Mouse (Mus musculus) heart, embryonic 16.5 days (tissue): Measurements from ENCODE around the gene Cfap45. TPM values are rescaled to one million over a fixed set of nuclear protein-coding genes. Genes with fewer than 3 reads are reported as not detected.

Source experiments
- ATAC-seq: fragments of 200-750 bp; cut with Nextera tagmentation; replicated peaks from 2 replicates; pipeline ENCODE4 v1.8.0; 2017; ENCODE audit warnings: moderate number of reproducible peaks; ENCODE audit not compliant: insufficient read depth, low FRiP score; ENCODE audit errors: extremely low read depth
- H3K27ac ChIP-seq: fragments of 300-500 bp; sonication (generic); 2 replicates; pipeline ENCODE4 v1.5.1; 2014; ENCODE audit warnings: mild to moderate bottlenecking, low read length, control low read depth, moderate library complexity
- H3K27me3 ChIP-seq: fragments of 300-500 bp; sonication (generic); 2 replicates; pipeline ENCODE4 v1.6.1; 2014; ENCODE audit warnings: low read length, mixed read lengths; ENCODE audit not compliant: control insufficient read depth, insufficient read depth
- H3K36me3 ChIP-seq: fragments of 300-500 bp; sonication (generic); 2 replicates; pipeline ENCODE4 v1.6.1; 2014; ENCODE audit not compliant: control insufficient read depth, insufficient read depth
- H3K4me1 ChIP-seq: fragments of 300-500 bp; sonication (generic); 2 replicates; pipeline ENCODE4 v1.6.1; 2014; ENCODE audit warnings: low read length, mixed read lengths; ENCODE audit not compliant: control insufficient read depth, insufficient read depth
- H3K4me2 ChIP-seq: fragments of 300-500 bp; sonication (generic); 2 replicates; pipeline ENCODE4 v1.6.1; 2014; ENCODE audit warnings: low read depth, mild to moderate bottlenecking, control low read depth, low read length
- H3K4me3 ChIP-seq: fragments of 300-500 bp; sonication (generic); 2 replicates; pipeline ENCODE4 v1.5.1; 2014; ENCODE audit warnings: mild to moderate bottlenecking, control low read depth, low read length
- H3K9ac ChIP-seq: fragments of 300-500 bp; sonication (generic); 2 replicates; pipeline ENCODE4 v1.6.1; 2014; ENCODE audit warnings: low read length, control low read depth
- H3K9me3 ChIP-seq: fragments of 300-500 bp; sonication (generic); replicated peaks from 2 replicates; pipeline ENCODE4 v1.6.1; 2016; ENCODE audit warnings: low read length; ENCODE audit not compliant: control insufficient read depth
- WGBS: fragments of 180-500 bp; shearing (Covaris S2); extraction: QIAGEN DNeasy Blood & Tissue Kit; methylation state at CpG from one replicate; pipeline ENCODE4 v1.1.7; 2014; 5-methylcytosine and 5-hydroxymethylcytosine counted together
- polyA plus RNA-seq: library from polyadenylated mRNA; unstranded; fragments of >200 nt; fragmentation: Nextera tagmentation; extraction: Ambion mirVana; gene quantifications from 2 replicates; pipeline ENCODE4 v1.2.1, GENCODE M21; 2015

Cfap45 gene
- polyA plus RNA-seq, 1 experiment from 2014 or later, result 3.2 TPM

GRCm38 (mm10) chr1:172501371-172502144, 19.0 kb upstream of the Cfap45 start:
- H3K4me2 ChIP-seq, result peak overlapping the region; percentile 67
- ATAC-seq, result peak; percentile 38
- H3K4me3 ChIP-seq, result peak overlapping the region; percentile 65
- 23% methylated on average over 13 of the region's 13 CpGs for WGBS
- peaks cover 37% of the 10 kb centered on the region for H3K4me1 ChIP-seq
- no peaks in the 10 kb centered on the region for H3K27me3 ChIP-seq
- no peaks in the 10 kb centered on the region for H3K9me3 ChIP-seq
- H3K27ac ChIP-seq, result peak overlapping the region; percentile 69
- peak overlapping the region; percentile 74 for H3K9ac ChIP-seq
- H3K36me3 ChIP-seq, result peaks cover 19% of the 10 kb centered on the region

GRCm38 (mm10) chr1:172502145-172503110, 18.2 kb upstream of the Cfap45 start:
- 38% methylated on average over 12 of the region's 13 CpGs for WGBS
- Histone ChIP-seq H3K27ac (peak overlapping the region; percentile 69), H3K27me3 (no peaks in the 10 kb centered on the region), H3K9me3 (no peaks in the 10 kb centered on the region), H3K36me3 (peaks cover 28% of the 10 kb centered on the region), H3K4me2 (peak overlapping the region; percentile 67), H3K9ac (peak overlapping the region; percentile 74), H3K4me3 (peak overlapping the region; percentile 65), H3K4me1 (peaks cover 39% of the 10 kb centered on the region)
- no peak for ATAC-seq

- Histone ChIP-seq H3K4me3 (peak overlapping the region; percentile 65), H3K9ac (peak overlapping the region; percentile 74), H3K9me3 (no peaks in the 10 kb centered on the region), H3K36me3 (peaks cover 33% of the 10 kb centered on the region), H3K27me3 (no peaks in the 10 kb centered on the region), H3K27ac (peak overlapping the region; percentile 69), H3K4me2 (peak overlapping the region; percentile 67), H3K4me1 (peaks cover 44% of the 10 kb centered on the region)
- ATAC-seq, result no peak
- WGBS, result 28% methylated on average over 14 of the region's 14 CpGs
Observed at GRCm38 (mm10) chr1:172503111-172503997, 17.2 kb upstream of the Cfap45 start.

- ATAC-seq, result no peak
- Histone ChIP-seq H3K27me3 (no peaks in the 10 kb centered on the region), H3K36me3 (peaks cover 34% of the 10 kb centered on the region), H3K9me3 (no peaks in the 10 kb centered on the region), H3K4me1 (peaks cover 40% of the 10 kb centered on the region), H3K27ac (peak overlapping the region; percentile 58; the same call in 1 of the 2 replicates), H3K4me3 (no peak overlapping the region), H3K9ac (0 out of 2 replicates have a peak overlapping the region, but pooled peaks have one; percentile 14), H3K4me2 (peak overlapping the region; percentile 48)
- WGBS, result 62% methylated on average over 8 of the region's 8 CpGs
Observed at GRCm38 (mm10) chr1:172504756-172505155, 15.8 kb upstream of the Cfap45 start.

GRCm38 (mm10) chr1:172507001-172507400, 13.6 kb upstream of the Cfap45 start:
- no peak for ATAC-seq
- H3K4me3 ChIP-seq, result no peak overlapping the region
- H3K27ac ChIP-seq, result peak overlapping the region; percentile 34; the same call in 1 of the 2 replicates
- WGBS, result 49% methylated on average over 5 of the region's 5 CpGs
- H3K4me1 ChIP-seq, result peaks cover 38% of the 10 kb centered on the region
- H3K36me3 ChIP-seq, result peaks cover 34% of the 10 kb centered on the region
- no peaks in the 10 kb centered on the region for H3K27me3 ChIP-seq
- H3K4me2 ChIP-seq, result no peak overlapping the region
- H3K9me3 ChIP-seq, result no peaks in the 10 kb centered on the region
- no peak overlapping the region for H3K9ac ChIP-seq

- Histone ChIP-seq H3K27me3 (no peaks in the 10 kb centered on the region), H3K9ac (no peak overlapping the region), H3K36me3 (peaks cover 34% of the 10 kb centered on the region), H3K9me3 (no peaks in the 10 kb centered on the region), H3K4me3 (no peak overlapping the region), H3K4me1 (peaks cover 34% of the 10 kb centered on the region), H3K27ac (peak overlapping the region; percentile 25; the same call in 1 of the 2 replicates), H3K4me2 (no peak overlapping the region)
- 83% methylated on average over 3 of the region's 3 CpGs for WGBS
- ATAC-seq, result no peak
Observed at GRCm38 (mm10) chr1:172507701-172508100, 12.9 kb upstream of the Cfap45 start.

- peaks cover 34% of the 10 kb centered on the region for H3K4me1 ChIP-seq
- WGBS, result 24% methylated on average over 2 of the region's 2 CpGs
- H3K4me3 ChIP-seq, result no peak overlapping the region
- no peak overlapping the region for H3K9ac ChIP-seq
- H3K36me3 ChIP-seq, result peaks cover 34% of the 10 kb centered on the region
- ATAC-seq, result 0 out of 2 replicates have a peak, but pooled peaks have one; percentile 8
- H3K27me3 ChIP-seq, result no peaks in the 10 kb centered on the region
- no peaks in the 10 kb centered on the region for H3K9me3 ChIP-seq
- no peak overlapping the region for H3K4me2 ChIP-seq
- peak overlapping the region; percentile 56 for H3K27ac ChIP-seq
Observed at GRCm38 (mm10) chr1:172508172-172508571, 12.4 kb upstream of the Cfap45 start.

- peaks cover 32% of the 10 kb centered on the region for H3K4me1 ChIP-seq
- H3K27ac ChIP-seq, result no peak overlapping the region
- H3K9me3 ChIP-seq, result no peaks in the 10 kb centered on the region
- H3K36me3 ChIP-seq, result peaks cover 34% of the 10 kb centered on the region
- H3K27me3 ChIP-seq, result no peaks in the 10 kb centered on the region
- H3K4me2 ChIP-seq, result no peak overlapping the region
- WGBS, result 68% methylated on average over 5 of the region's 5 CpGs
- no peak for ATAC-seq
- H3K9ac ChIP-seq, result no peak overlapping the region
- H3K4me3 ChIP-seq, result no peak overlapping the region
Observed at GRCm38 (mm10) chr1:172509235-172509634, 11.4 kb upstream of the Cfap45 start.
